Mouse (Mus musculus) liver, adult 2 months (tissue): Measurements from ENCODE around the gene Arrdc3. TPM values are rescaled to one million over a fixed set of nuclear protein-coding genes. Genes with fewer than 3 reads are reported as not detected.

Source experiments
- DNase-seq: peaks from one replicate; pipeline ENCODE4 v3.0.0-alpha.2; 2011; ENCODE audit warnings: low read depth, low spot score; ENCODE audit errors: extremely low read depth
- H3K27ac ChIP-seq: fragments of 200-500 bp; replicated peaks from 2 replicates; pipeline ENCODE4 v1.5.1; 2012; ENCODE audit warnings: low read depth, mild to moderate bottlenecking, control low read depth, inconsistent platforms, low read length; ENCODE audit not compliant: insufficient read depth
- H3K27me3 ChIP-seq: fragments of 200-500 bp; 2 replicates; pipeline ENCODE4 v1.6.1; 2012; ENCODE audit warnings: mild to moderate bottlenecking, moderate library complexity, low read length, inconsistent platforms; ENCODE audit not compliant: control insufficient read depth, insufficient read depth
- H3K36me3 ChIP-seq: fragments of 200-500 bp; 2 replicates; pipeline ENCODE4 v1.6.1; 2012; ENCODE audit warnings: low read length, inconsistent platforms; ENCODE audit not compliant: control insufficient read depth, insufficient read depth
- H3K4me1 ChIP-seq: fragments of 200-500 bp; 2 replicates; pipeline ENCODE4 v1.6.1; 2011; ENCODE audit warnings: low read length; ENCODE audit not compliant: control insufficient read depth, insufficient read depth
- H3K4me3 ChIP-seq: fragments of 200-500 bp; 2 replicates; pipeline ENCODE4 v1.5.1; 2011; ENCODE audit warnings: low read depth, mild to moderate bottlenecking, control low read depth, low read length, moderate library complexity; ENCODE audit not compliant: insufficient read depth
- H3K79me2 ChIP-seq: fragments of 200-500 bp; 2 replicates; pipeline ENCODE4 v1.6.1; 2012; ENCODE audit warnings: inconsistent platforms, mild to moderate bottlenecking, low read length, moderate library complexity; ENCODE audit not compliant: control insufficient read depth, insufficient read depth
- H3K9ac ChIP-seq: fragments of 200-500 bp; 2 replicates; pipeline ENCODE4 v1.6.1; 2012; ENCODE audit warnings: low read depth, mild to moderate bottlenecking, control low read depth, inconsistent platforms, low read length
- CTCF ChIP-seq: fragments of 200-500 bp; IDR thresholded peaks from 2 replicates; pipeline ENCODE4 v1.5.1; 2011; ENCODE audit warnings: low read depth, low read length, control low read depth
- POLR2A ChIP-seq: fragments of 200-500 bp; IDR thresholded peaks from 2 replicates; pipeline ENCODE4 v1.6.1; 2011; ENCODE audit warnings: low read length, control low read depth; ENCODE audit not compliant: insufficient read depth; ENCODE audit errors: extremely low read depth
- WGBS: fragments of 180-500 bp; shearing (Covaris S2); methylation state at CpG from one replicate; pipeline ENCODE4 v1.1.7; 2018; 5-methylcytosine and 5-hydroxymethylcytosine counted together
- polyA plus RNA-seq: library from polyadenylated mRNA; depleted of rRNA; stranded (reverse); fragments of >200 nt; gene quantifications from 2 replicates; pipeline ENCODE4 v1.2.3, GENCODE M21; 2012; rRNA removed
- total RNA-seq: library from RNA; depleted of rRNA; stranded (reverse); fragments of >200 nt; gene quantifications from 2 replicates; pipeline ENCODE4 v1.2.3, GENCODE M21; 2014; rRNA removed

The Arrdc3 gene
- total RNA-seq (318 and 336 TPM in 2 replicates), polyA plus RNA-seq (68.9 and 87.1 TPM in 2 replicates)

DNA sequence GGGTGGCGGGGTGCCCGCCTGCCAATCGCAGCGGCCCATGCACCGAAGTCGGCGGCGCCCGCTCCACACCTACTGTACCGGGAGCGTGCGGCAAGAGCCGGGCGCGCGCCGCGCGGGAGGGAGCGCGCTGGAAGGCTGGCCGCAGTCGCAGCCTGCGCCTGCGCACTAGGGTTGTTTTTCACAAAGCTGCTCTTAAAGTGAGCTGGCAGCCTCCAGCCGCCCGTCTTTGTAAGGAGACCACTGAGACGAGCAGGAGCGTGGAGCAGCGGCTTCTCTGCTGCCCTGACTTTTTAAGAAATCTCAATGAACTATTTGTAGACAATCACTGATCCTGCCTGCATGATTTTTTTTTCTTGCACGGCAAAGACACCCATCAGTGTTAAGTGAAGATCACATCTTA is at the start of gene Arrdc3:
TSS of gene Arrdc3 (plus strand) at position 195 of the 400 bp plus-strand sequence.
- peak; percentile 100 for TF ChIP-seq POLR2A
- TF ChIP-seq CTCF, result no peak
- H3K27ac ChIP-seq, result peak within 1 kb of the TSS; percentile 87
- peak within 1 kb of the TSS; percentile 97 for H3K9ac ChIP-seq
- peaks cover 9% of the 10 kb centered on the region for H3K36me3 ChIP-seq
- peaks cover 4% of the 10 kb centered on the region; the same call in 1 of the 2 replicates for H3K4me1 ChIP-seq
- 0% methylated on average over 23 of the region's 31 CpGs for WGBS
- H3K4me3 ChIP-seq, result peak within 1 kb of the TSS; percentile 90
- DNase-seq, result peak; percentile 92
- no peaks in the 10 kb centered on the region for H3K27me3 ChIP-seq
- 0 out of 2 replicates have a peak, but pooled peaks cover 3% of the 10 kb centered on the region for H3K79me2 ChIP-seq

DNA sequence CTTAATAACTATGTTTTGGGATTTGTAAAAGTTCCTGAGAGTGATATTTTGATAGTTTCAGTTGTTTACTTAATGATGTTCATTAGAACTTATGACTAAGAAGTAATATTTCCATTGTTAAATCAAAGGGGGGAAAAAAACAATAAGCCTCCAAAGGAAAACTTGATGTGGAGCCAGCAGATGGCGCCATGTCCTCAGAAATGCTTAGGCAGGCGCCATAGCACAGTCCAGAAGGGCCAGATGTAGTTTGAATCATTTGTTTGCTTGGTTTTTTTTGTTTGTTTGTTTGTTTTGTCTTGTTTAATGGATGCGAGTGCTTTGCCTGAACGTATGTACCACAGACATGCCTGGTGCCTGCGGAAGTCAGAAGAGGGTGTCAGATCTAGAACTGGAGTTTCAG is 21.0 kb upstream of the Arrdc3 start:
- peaks cover 1% of the 10 kb centered on the region; the same call in 1 of the 2 replicates for H3K4me1 ChIP-seq
- no peaks in the 10 kb centered on the region for H3K79me2 ChIP-seq
- H3K36me3 ChIP-seq, result no peaks in the 10 kb centered on the region
- DNase-seq, result peak; percentile 40
- H3K27ac ChIP-seq, result no peak overlapping the region
- 11% methylated on average over 5 of the region's 5 CpGs for WGBS
- no peak overlapping the region for H3K4me3 ChIP-seq
- TF ChIP-seq CTCF (peak; percentile 81), POLR2A (no peak)
- no peak overlapping the region for H3K9ac ChIP-seq
- no peaks in the 10 kb centered on the region for H3K27me3 ChIP-seq

DNA sequence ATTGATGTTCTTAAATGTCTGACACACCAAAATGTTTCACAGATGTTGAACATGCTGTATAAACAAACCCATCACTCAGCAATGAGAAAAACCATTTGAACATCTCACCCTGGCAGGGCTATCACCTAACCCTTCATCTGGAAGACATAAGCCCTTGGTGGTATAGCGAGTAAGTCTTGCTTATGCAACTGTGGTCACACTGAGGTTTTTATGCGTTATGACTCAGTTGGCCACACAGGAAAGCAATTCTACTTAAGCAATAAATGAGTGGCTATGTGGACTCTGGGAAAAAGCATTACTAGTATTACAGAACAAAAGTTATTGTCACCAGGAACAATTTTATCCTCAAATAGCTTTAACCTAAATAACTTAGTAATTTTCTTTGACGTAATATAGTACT is 19.0 kb upstream of the Arrdc3 start:
- peaks cover 1% of the 10 kb centered on the region; the same call in 1 of the 2 replicates for H3K4me1 ChIP-seq
- H3K4me3 ChIP-seq, result no peak overlapping the region
- TF ChIP-seq POLR2A (no peak), CTCF (no peak)
- 87% methylated on average over 3 of the region's 3 CpGs for WGBS
- no peak overlapping the region for H3K27ac ChIP-seq
- no peaks in the 10 kb centered on the region for H3K79me2 ChIP-seq
- no peak for DNase-seq
- no peaks in the 10 kb centered on the region for H3K27me3 ChIP-seq
- H3K36me3 ChIP-seq, result no peaks in the 10 kb centered on the region
- no peak overlapping the region for H3K9ac ChIP-seq

DNA sequence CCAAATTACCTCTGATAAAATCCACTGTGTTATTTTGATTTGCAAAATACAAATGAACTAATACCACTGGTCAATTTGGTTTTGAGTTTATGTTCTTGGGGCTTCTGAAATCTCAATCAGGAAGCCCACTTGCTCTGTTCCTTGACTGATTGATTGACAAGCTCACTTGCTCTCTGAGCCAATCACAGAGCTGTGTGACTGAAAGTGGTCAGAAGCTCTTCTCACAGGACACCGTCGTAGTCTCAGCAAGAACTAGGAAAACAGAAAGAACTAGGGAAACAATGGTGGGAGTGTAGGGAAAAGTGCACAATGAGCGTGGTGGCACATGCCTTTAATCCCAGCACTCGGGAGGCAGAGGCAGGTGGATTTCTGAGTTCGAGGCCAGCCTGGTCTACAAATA is 8.1 kb upstream of the Arrdc3 start:
- Histone ChIP-seq H3K9ac (no peak overlapping the region), H3K36me3 (no peaks in the 10 kb centered on the region), H3K79me2 (no peaks in the 10 kb centered on the region), H3K4me3 (no peak overlapping the region), H3K27me3 (no peaks in the 10 kb centered on the region), H3K4me1 (no peaks in the 10 kb centered on the region), H3K27ac (no peak overlapping the region)
- WGBS, result 90% methylated on average over 5 of the region's 5 CpGs
- TF ChIP-seq POLR2A, result no peak
- no peak for TF ChIP-seq CTCF
- DNase-seq, result no peak

DNA sequence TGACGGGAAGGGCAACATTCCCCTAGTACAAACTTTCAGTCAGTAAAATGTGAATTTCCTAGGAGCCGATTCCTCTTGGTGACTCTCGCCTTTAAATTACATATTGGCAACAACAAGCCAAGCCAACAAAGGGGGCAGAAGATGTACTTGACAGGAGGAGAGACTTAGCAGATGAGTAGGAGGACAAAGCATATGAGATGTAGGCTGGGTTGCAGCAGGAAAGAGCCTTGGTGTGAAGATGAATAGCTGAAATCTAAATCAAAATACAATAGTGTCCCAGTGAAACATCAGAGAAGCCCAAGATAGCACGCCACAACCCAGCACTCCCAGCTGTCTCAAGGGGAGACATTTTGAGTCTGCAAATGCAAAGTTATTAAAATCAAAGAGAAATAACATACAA is 2.4 kb upstream of the Arrdc3 start:
- no peak overlapping the region for H3K4me3 ChIP-seq
- WGBS, result 81% methylated on average over 4 of the region's 4 CpGs
- 0 out of 2 replicates have a peak, but pooled peaks cover 3% of the 10 kb centered on the region for H3K79me2 ChIP-seq
- H3K9ac ChIP-seq, result no peak overlapping the region
- H3K27ac ChIP-seq, result no peak overlapping the region
- H3K27me3 ChIP-seq, result no peaks in the 10 kb centered on the region
- no peaks in the 10 kb centered on the region for H3K4me1 ChIP-seq
- no peak for TF ChIP-seq CTCF
- TF ChIP-seq POLR2A, result no peak
- no peaks in the 10 kb centered on the region for H3K36me3 ChIP-seq
- no peak for DNase-seq

DNA sequence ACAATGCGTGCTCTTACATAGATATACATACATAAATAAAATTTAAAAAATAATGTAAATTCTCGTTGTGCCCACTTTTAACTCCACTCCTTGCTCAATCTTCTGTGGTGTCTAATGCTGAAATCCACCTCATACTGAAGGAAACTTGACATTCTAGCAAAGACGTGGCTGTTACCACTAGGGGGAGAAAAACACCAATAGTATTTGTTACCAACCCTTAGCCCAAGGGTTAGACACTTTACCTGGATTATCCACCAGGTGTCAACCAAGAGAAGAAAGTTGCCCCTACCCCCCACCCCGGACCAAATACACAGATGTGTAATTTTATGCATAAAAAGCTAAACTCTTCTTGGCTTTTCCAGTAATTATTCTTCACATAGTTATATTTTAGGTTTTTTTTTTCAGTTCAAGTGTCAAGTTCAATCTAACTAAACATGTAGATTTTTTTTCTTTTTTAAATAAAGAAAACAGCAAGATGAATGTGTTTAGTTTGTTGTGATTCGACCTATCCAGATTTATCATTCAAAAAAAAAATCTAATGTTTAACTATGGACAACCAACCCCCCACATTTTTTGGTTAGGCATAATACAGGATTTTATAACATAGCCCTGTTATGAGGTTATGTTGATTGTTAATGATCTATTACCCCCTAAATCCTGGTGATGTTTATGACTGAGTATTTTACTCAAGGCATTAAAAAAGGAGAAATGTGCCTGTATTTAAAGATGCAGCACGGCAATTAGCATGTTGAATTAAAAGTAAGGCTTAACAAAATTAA is 1.3 kb upstream of the Arrdc3 start:
- TF ChIP-seq POLR2A (no peak), CTCF (peak; percentile 52)
- H3K36me3 ChIP-seq, result peaks cover 2% of the 10 kb centered on the region; the same call in 1 of the 2 replicates
- H3K27ac ChIP-seq, result no peak overlapping the region
- H3K4me1 ChIP-seq, result 0 out of 2 replicates have a peak, but pooled peaks cover 2% of the 10 kb centered on the region
- H3K79me2 ChIP-seq, result 0 out of 2 replicates have a peak, but pooled peaks cover 3% of the 10 kb centered on the region
- H3K9ac ChIP-seq, result no peak overlapping the region
- WGBS, result 19% methylated on average over 6 of the region's 6 CpGs
- no peaks in the 10 kb centered on the region for H3K27me3 ChIP-seq
- DNase-seq, result peak; percentile 80
- H3K4me3 ChIP-seq, result no peak overlapping the region
